Mouse (Mus musculus): ENCODE results near the gene Crebbp. TPM values are rescaled to one million over a fixed set of nuclear protein-coding genes. Genes with fewer than 3 reads are reported as not detected.
A peak's percentile ranks its signal among the peaks of the same experiment; 100 is the strongest.
"Not testable (repeated sequence)": the region's sequence is repeated elsewhere in the genome, so short reads cannot be mapped to it uniquely, and the experiment has no call there.

Crebbp gene
- polyA plus RNA-seq, 1 experiment, result 46.0 TPM

DNA sequence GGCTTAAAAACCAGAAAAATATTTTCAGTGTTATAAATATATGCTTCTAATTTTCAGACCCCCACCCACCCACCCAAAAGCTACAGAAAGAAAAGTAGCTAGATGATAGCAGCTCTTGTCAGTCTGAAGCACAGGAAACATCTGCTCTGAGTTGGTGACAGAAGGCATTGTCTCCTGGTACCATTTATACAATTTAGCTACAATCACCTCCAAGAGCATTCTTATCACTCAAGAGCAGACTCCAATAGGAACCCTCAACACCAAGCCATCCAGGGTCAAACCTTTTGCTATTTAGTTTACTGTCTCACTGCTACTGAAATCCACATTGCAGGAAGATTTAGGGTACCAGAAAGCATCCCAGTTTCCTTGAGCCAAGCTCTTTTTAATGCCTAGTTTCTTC is 116.9 kb downstream of the Crebbp start:
- H3K27me3 ChIP-seq (ENCODE audit: control insufficient read depth, insufficient read depth, low read length, poor library complexity, severe bottlenecking), result no peaks in the 10 kb centered on the region
- no peak overlapping the region for H3K9ac ChIP-seq (ENCODE audit: low read depth, poor library complexity, severe bottlenecking)
- H3K36me3 ChIP-seq (ENCODE audit: control insufficient read depth, insufficient read depth, low read length, poor library complexity, severe bottlenecking), result peaks cover 19% of the 10 kb centered on the region
- H3K27ac ChIP-seq (ENCODE audit: insufficient read depth, low read length), result no peak overlapping the region
- TF ChIP-seq POLR2A (IDR thresholded peaks at IDR 0.05; ENCODE audit: insufficient read depth, low read length) (no peak), EP300 (IDR thresholded peaks at IDR 0.05; ENCODE audit: insufficient read depth, low read depth, low read length) (no peak), CTCF (IDR thresholded peaks at IDR 0.05; ENCODE audit: low read depth, low read length) (no peak)
- H3K9me3 ChIP-seq (replicated peaks; ENCODE audit: control insufficient read depth, insufficient read depth, low read length, poor library complexity, severe bottlenecking), result no peaks in the 10 kb centered on the region
- no peaks in the 10 kb centered on the region for H3K4me1 ChIP-seq (ENCODE audit: control insufficient read depth, insufficient read depth, low read length)
- no peak overlapping the region for H3K4me3 ChIP-seq (ENCODE audit: low read depth, low read length)

DNA sequence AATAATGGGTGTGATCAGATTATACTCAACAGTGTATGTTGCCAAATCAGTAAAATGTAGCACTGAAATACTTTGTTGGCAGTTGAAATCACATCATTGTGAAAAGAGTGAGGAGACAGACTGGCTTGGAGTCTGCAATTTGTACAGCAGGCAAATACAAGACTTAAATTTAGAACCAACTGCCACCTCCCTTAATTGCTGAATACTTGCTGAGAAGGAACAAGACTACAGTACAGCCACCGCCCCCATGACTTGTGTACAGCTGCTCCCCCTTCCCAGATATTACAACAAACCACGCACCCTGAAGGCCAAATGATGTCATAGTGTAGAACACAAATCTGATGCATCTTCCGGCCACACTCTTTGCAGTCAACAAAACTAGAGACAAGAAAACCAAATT is 117.7 kb downstream of the Crebbp start:
- Histone ChIP-seq H3K27me3 (ENCODE audit: control insufficient read depth, insufficient read depth, low read length, poor library complexity, severe bottlenecking) (no peaks in the 10 kb centered on the region), H3K9ac (ENCODE audit: low read depth, poor library complexity, severe bottlenecking) (no peak overlapping the region), H3K27ac (ENCODE audit: insufficient read depth, low read length) (peak overlapping the region; percentile 28; the same call in 1 of the 2 replicates), H3K4me1 (ENCODE audit: control insufficient read depth, insufficient read depth, low read length) (no peaks in the 10 kb centered on the region), H3K9me3 (replicated peaks; ENCODE audit: control insufficient read depth, insufficient read depth, low read length, poor library complexity, severe bottlenecking) (no peaks in the 10 kb centered on the region), H3K4me3 (ENCODE audit: low read depth, low read length) (no peak overlapping the region), H3K36me3 (ENCODE audit: control insufficient read depth, insufficient read depth, low read length, poor library complexity, severe bottlenecking) (peaks cover 25% of the 10 kb centered on the region)
- TF ChIP-seq CTCF (IDR thresholded peaks at IDR 0.05; ENCODE audit: low read depth, low read length) (no peak), POLR2A (IDR thresholded peaks at IDR 0.05; ENCODE audit: insufficient read depth, low read length) (no peak), EP300 (IDR thresholded peaks at IDR 0.05; ENCODE audit: insufficient read depth, low read depth, low read length) (no peak)

DNA sequence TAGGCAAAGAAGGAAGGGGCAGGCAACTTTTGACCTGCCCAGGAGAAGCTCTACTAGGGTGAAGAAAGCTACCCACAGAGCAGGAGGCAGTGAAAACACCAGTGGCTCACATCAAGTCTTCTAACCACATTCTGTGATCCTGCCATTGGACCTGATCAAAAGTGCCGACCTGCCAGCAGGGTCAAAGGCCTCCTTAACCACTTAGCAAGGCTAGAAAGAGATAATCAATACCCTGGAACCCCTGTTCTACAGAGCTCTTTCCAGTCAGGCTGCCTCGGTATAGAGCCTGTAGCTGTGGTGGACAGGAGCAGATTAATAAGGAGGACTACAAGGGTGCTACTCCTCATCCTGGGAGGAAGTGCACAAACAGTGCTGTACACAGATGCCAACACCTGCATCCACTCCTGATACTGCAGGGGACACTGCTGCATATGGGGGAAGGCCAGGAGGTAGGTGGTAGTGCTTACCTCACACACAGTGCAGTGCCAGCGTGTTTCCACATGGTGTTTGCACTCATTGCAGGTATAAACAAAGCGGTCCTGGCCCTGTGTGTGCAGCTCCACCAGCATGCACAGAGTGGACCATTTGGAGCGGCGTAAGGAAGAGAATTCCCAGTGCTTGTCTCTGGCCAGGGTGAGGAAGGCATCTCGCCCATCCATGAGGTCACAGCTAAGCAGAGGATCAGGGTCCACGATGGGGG is 126.4 kb downstream of the Crebbp start:
- Histone ChIP-seq H3K4me1 (ENCODE audit: control insufficient read depth, insufficient read depth, low read length) (no peaks in the 10 kb centered on the region), H3K9ac (ENCODE audit: low read depth, poor library complexity, severe bottlenecking) (no peak overlapping the region), H3K36me3 (ENCODE audit: control insufficient read depth, insufficient read depth, low read length, poor library complexity, severe bottlenecking) (peaks cover 19% of the 10 kb centered on the region), H3K4me3 (ENCODE audit: low read depth, low read length) (no peak overlapping the region), H3K9me3 (replicated peaks; ENCODE audit: control insufficient read depth, insufficient read depth, low read length, poor library complexity, severe bottlenecking) (no peaks in the 10 kb centered on the region), H3K27me3 (ENCODE audit: control insufficient read depth, insufficient read depth, low read length, poor library complexity, severe bottlenecking) (no peaks in the 10 kb centered on the region), H3K27ac (ENCODE audit: insufficient read depth, low read length) (no peak overlapping the region)
- TF ChIP-seq EP300 (IDR thresholded peaks at IDR 0.05; ENCODE audit: insufficient read depth, low read depth, low read length) (no peak), CTCF (IDR thresholded peaks at IDR 0.05; ENCODE audit: low read depth, low read length) (no peak)

DNA sequence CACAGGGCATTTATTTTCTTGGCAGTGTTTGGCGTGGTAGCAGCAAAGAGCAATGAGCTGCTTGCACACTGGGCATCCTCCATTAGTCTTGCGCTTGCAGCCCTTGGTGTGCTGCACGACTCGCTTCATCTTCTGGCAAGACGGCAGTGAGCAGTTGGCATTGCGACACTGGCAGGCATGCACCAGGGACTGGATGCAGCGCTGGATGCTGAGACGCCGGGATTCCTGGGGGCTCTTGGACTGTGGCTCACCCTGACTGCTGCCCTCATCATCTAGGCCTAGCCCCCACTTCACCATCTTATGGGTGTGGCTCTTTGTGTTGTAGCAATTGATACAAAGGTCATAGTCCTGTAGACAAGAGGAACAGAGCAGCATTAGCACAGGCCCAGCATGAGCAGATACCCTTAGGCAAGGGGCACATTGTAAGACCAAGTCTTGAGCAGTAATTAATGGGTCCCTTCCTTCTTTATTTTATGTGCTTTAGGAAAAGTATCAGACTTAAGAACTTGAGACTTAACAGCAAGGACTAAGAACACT is 127.9 kb downstream of the Crebbp start:
- Histone ChIP-seq H3K27ac (ENCODE audit: insufficient read depth, low read length) (no peak overlapping the region), H3K9me3 (replicated peaks; ENCODE audit: control insufficient read depth, insufficient read depth, low read length, poor library complexity, severe bottlenecking) (no peaks in the 10 kb centered on the region), H3K27me3 (ENCODE audit: control insufficient read depth, insufficient read depth, low read length, poor library complexity, severe bottlenecking) (no peaks in the 10 kb centered on the region), H3K4me3 (ENCODE audit: low read depth, low read length) (no peak overlapping the region), H3K9ac (ENCODE audit: low read depth, poor library complexity, severe bottlenecking) (no peak overlapping the region), H3K36me3 (ENCODE audit: control insufficient read depth, insufficient read depth, low read length, poor library complexity, severe bottlenecking) (peaks cover 12% of the 10 kb centered on the region; the same call in 1 of the 2 replicates), H3K4me1 (ENCODE audit: control insufficient read depth, insufficient read depth, low read length) (no peaks in the 10 kb centered on the region)
- TF ChIP-seq CTCF (IDR thresholded peaks at IDR 0.05; ENCODE audit: low read depth, low read length) (no peak), POLR2A (IDR thresholded peaks at IDR 0.05; ENCODE audit: insufficient read depth, low read length) (no peak), EP300 (IDR thresholded peaks at IDR 0.05; ENCODE audit: insufficient read depth, low read depth, low read length) (no peak)

DNA sequence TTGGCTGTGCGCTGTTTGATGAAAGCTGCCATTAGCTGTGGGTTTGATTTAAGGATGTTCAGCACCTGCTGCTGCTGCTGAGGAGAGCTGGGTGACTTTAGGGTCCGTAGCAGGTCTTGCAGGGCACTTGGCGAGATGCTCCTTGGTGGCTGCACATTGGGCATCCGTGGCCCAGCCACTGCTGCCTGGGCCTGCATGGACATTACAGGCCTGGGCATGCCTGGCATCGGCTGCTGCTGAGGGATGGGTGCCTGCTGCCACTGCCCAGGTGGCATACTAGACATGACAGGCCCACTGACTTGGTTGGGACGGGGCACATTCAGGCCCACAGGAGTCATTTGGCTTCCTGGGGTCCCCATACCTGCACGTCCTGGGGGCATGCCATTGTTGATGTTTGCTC is 128.7 kb downstream of the Crebbp start:
- H3K4me1 ChIP-seq (ENCODE audit: control insufficient read depth, insufficient read depth, low read length), result no peaks in the 10 kb centered on the region
- H3K27ac ChIP-seq (ENCODE audit: insufficient read depth, low read length), result no peak overlapping the region
- no peak for TF ChIP-seq POLR2A (IDR thresholded peaks at IDR 0.05; ENCODE audit: insufficient read depth, low read length)
- no peak for TF ChIP-seq EP300 (IDR thresholded peaks at IDR 0.05; ENCODE audit: insufficient read depth, low read depth, low read length)
- TF ChIP-seq CTCF (IDR thresholded peaks at IDR 0.05; ENCODE audit: low read depth, low read length), result no peak
- H3K36me3 ChIP-seq (ENCODE audit: control insufficient read depth, insufficient read depth, low read length, poor library complexity, severe bottlenecking), result peaks cover 11% of the 10 kb centered on the region; the same call in 1 of the 2 replicates
- no peaks in the 10 kb centered on the region for H3K9me3 ChIP-seq (replicated peaks; ENCODE audit: control insufficient read depth, insufficient read depth, low read length, poor library complexity, severe bottlenecking)
- H3K4me3 ChIP-seq (ENCODE audit: low read depth, low read length), result no peak overlapping the region
- H3K27me3 ChIP-seq (ENCODE audit: control insufficient read depth, insufficient read depth, low read length, poor library complexity, severe bottlenecking), result no peaks in the 10 kb centered on the region
- H3K9ac ChIP-seq (ENCODE audit: low read depth, poor library complexity, severe bottlenecking), result no peak overlapping the region

DNA sequence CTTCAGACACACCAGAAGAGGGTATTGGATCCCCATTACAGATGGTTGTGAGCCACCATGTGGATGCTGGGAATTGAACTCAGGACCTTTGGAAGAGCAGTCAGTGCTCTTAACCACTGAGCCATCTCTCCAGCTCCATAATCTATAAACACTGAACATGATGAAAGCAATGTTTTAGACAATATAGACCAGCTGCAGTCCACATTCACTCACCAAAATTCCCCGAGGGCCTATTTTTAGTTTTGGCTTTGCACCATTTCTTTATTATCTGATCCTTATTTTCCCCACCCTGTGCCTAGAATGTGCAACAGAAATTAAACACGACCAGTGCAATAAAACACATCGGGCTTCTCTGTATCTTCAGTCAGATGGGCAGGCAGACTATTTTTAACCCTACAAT is 133.4 kb downstream of the Crebbp start:
- not testable (repeated sequence) for H3K27ac ChIP-seq (ENCODE audit: insufficient read depth, low read length); H3K9ac ChIP-seq (ENCODE audit: low read depth, poor library complexity, severe bottlenecking); H3K36me3 ChIP-seq (ENCODE audit: control insufficient read depth, insufficient read depth, low read length, poor library complexity, severe bottlenecking); H3K27me3 ChIP-seq (ENCODE audit: control insufficient read depth, insufficient read depth, low read length, poor library complexity, severe bottlenecking); H3K9me3 ChIP-seq (replicated peaks; ENCODE audit: control insufficient read depth, insufficient read depth, low read length, poor library complexity, severe bottlenecking); H3K4me3 ChIP-seq (ENCODE audit: low read depth, low read length); H3K4me1 ChIP-seq (ENCODE audit: control insufficient read depth, insufficient read depth, low read length)

Measured in ES-Bruce4 (cell line).